Mouse (Mus musculus) heart, postnatal 25 days (tissue): Measurements from ENCODE around the gene Sumo1. TPM values are rescaled to one million over a fixed set of nuclear protein-coding genes. Genes with fewer than 3 reads are reported as not detected.

Source experiments
- DNase-seq: peaks from one replicate; pipeline ENCODE4 v3.0.0; 2022; ENCODE audit warnings: low spot score
- intact Hi-C: fragments of 180-260 bp; cut with DNase I; formaldehyde crosslinking; loops from one replicate; pipeline ENCODE4 v1.15.1; 2025
- total RNA-seq, 2 experiments: library from RNA; stranded (reverse); gene quantifications; 2 replicates each; pipeline ENCODE4 v1.2.3; 2021

Gene Sumo1
- total RNA-seq, 2 experiments from 2014 or later: 58.5 to 59.6 TPM

DNA sequence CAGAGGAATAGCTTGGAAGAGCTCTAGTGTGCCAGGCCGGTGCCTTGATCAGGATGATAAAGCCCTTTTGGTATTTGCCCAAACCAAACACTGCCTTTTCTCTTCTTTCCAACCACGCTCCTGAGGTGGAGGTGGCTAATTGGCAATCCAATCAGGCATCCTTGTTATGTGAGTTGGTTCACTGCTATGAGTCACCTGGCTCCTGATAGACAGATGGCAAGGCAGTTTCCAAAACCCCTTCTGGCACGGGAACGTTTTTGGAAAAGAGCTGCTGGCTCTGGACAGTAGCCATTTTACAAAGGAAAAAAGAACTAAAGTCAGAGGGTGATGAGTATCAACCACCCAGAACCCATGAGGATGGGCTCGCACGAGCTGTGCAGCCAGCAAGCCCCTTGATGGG lies 103.7 kb downstream of the Sumo1 start:
- DNase-seq: no peak
- intact Hi-C loops: no loop called here

DNA sequence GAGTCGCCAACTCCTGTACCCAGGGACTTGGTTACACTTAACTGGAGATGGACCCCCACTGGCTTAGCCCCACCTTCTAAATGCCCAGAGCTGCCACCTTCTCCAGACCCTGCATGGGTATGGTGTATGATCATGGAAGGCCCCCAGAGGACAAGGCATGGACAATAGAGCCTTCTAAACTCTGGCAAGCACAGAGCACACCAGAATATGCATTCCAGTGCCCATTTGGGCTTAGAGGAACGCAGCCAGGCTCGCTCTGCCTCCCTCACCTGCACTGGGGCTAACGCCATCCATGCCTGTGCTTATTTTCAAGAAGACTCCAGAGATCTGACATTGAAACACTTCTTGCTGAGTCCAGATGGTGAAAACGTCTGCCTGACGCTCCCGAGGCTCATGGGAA lies 104.4 kb downstream of the Sumo1 start:
- intact Hi-C loops: no loop called here
- no peak for DNase-seq

DNA sequence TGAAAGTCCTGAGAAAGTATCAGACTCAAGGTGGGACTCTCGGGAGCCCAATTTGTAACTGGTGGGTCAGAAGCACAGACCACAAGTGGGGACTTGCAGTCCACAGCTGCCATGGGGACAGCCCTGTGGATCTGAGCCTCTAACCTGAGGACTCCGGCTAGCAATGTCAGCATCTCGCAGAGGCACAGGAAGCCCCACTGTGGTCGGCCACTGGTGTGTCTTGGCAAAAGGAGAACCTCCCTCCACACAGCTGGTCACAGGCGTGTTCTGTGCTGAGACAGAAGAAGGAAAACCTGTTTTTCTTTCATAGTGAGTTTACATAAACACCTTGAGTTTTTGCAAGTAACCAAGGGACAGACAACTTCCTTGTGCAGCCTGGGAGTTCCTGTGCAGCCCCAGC lies 104.8 kb downstream of the Sumo1 start:
- intact Hi-C loops: no loop called here
- no peak for DNase-seq

DNA sequence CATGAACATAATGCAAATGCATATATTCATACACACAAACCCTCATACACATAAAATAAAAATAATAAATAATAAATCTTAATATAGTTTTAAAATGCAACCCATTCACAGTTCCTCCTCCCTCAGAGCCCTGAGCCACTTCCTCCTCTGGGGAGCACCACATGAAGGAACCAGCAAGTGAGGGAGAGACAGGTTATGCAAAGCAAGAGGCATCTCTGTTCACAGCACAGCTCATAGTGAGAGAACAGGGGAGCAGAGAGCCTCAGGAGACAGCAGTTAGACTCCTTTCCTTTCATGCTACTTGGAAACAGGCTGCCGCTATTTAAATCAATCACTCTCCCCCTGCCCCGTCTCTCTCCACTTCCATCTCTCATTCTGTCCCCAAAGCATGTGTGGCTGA lies 107.1 kb downstream of the Sumo1 start:
- DNase-seq: no peak
- intact Hi-C loops: no loop called here

DNA sequence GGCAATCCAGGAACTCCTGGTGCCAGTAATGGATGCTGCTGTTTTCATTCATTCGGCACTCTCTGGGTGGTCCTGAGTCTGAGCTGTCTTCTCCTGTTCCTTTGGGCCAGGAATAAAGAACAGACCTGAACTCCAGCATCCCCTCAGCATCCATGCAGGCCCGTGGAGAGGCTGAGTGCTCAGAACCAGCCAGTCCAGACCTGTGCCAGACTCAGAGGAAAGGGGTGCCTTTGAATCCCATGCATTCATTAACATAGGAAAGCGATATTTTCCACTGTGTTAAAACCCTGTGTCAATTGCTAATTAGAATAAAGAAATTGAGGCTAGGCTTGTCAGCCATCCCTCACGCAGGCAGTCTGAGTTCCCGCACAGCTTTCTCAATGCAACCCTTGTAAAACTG lies 116.9 kb downstream of the Sumo1 start:
- intact Hi-C loops: no loop called here
- no peak for DNase-seq

DNA sequence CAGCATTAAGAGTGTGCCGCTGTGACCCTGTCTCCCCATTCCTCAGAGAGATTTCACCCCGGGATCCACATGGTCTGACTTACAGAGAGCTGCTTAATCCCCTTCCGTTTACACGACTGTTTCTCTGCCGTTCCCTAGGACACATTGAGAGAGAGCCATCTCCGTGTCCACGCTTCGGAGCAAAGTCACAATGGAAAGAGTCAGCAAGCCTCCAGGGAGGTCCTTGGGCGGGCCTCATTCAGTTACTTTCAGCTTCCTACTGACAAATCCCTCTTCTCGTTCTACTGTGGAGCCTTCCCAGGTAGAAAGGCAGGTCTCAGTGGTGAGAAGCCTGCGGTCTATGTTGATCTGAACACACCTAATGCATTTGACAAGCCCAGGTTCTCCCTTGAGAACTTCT lies 119.6 kb downstream of the Sumo1 start:
- peak; percentile 18 for DNase-seq
- intact Hi-C loops: no loop called here

DNA sequence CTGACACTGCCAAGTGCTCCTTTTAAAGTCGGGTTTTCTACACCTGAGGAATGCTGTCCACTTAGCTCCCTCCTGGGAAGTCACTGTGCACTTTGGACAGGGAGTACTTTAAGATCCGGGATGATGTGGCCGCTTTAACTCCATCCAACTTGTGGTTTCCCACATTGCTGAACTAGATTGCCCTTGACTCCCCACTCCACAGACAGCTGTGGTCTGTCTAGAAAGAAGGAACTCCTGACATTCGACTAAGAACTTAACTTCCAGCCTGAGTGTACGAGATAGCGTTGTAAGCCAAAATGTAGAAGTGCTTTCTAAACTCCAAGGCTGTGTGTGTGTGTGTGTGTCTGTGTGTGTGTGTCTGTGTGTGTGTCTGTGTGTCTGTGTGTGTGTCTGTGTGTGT lies 120.4 kb downstream of the Sumo1 start:
- intact Hi-C loops: no loop called here
- no peak for DNase-seq

DNA sequence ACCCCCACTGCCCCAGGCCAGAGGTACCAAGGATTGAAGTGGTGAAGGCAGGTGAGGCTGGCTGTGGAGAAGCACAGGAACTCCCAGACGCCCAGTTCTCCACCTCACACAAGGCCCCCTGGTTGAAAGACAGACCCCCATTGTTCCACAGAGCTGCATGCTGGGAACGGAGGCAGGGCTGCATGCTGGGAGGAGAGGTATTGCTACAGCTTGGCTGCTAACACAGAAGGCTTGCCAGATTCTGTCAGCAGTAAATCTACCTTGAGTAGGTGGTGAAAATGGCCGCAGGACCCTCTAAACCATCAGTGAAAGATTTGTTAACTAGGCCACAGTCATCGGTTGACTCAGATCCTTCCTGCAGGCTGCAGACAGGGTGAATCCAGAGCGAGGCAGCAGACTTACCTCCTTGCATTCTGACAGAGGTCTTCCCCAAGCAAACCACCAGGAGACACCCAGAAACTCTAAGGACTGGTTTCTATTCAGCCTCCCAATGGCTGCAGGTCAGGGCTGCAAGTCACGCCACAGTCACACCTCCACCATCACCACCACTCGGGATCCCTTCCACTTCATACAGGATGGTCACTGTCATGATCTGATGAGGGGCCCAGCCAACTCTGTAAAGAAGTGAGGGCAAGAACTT lies 121.5 kb downstream of the Sumo1 start:
- intact Hi-C loops: no loop called here
- no peak for DNase-seq

DNA sequence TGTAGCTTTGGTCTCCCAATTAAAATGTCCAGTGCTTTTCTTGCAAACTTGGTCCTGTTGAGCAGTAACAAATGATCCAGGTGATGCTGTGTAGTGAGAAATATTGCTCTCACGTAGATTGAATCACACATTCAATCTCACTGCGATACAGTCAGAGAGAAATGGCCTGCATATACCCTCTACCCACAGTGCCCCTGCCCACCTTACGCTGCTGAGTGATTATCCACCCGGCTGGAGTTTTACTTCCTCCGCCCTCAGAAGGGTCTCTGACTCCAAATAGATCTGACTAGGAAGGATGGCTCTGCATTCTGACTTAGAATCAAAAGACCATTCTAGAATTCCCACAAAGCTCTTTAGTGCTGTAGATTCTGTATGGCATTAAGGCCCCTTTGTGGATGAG lies 122.1 kb downstream of the Sumo1 start:
- intact Hi-C loops: no loop called here
- no peak for DNase-seq

DNA sequence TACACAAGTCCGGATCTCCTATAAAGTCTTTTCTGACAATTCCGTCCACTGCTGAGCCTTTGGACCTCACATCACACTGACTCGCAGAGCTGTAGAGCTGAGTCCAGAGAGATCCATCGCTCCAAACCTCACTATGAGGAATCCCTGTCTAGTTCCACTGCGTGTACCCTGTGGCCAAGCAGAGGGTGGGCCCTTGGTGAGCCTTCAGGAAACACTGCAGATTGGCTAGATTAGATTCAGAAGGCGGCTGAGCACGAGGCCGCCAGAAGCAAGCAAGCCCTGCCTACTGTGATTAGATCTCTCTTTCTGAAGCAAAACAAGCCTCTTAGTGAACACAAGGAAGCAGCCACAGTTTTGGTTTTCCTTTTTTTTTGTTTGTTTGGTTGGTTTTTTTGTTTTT lies 126.7 kb downstream of the Sumo1 start:
- DNase-seq: no peak
- intact Hi-C loops: no loop called here

DNA sequence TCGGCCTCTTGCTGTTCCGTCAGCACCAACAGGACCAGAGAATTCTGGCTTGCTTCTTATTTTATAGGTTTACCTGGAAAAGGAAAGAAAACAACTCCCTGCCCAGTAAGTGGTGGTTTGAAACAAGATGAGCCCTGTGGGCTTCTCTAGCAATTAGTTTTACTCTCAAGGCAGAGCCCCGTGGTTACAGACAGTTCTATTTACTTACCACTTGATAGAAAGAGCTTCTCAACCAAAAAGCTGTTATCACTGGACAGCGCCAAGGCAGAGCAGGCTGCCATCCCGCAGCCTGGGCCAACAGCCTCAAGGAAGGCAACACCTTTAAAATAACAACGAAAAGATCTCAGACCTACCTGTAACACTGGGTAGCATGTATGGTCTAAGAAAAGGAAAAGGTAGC lies 128.4 kb downstream of the Sumo1 start:
- no peak for DNase-seq

DNA sequence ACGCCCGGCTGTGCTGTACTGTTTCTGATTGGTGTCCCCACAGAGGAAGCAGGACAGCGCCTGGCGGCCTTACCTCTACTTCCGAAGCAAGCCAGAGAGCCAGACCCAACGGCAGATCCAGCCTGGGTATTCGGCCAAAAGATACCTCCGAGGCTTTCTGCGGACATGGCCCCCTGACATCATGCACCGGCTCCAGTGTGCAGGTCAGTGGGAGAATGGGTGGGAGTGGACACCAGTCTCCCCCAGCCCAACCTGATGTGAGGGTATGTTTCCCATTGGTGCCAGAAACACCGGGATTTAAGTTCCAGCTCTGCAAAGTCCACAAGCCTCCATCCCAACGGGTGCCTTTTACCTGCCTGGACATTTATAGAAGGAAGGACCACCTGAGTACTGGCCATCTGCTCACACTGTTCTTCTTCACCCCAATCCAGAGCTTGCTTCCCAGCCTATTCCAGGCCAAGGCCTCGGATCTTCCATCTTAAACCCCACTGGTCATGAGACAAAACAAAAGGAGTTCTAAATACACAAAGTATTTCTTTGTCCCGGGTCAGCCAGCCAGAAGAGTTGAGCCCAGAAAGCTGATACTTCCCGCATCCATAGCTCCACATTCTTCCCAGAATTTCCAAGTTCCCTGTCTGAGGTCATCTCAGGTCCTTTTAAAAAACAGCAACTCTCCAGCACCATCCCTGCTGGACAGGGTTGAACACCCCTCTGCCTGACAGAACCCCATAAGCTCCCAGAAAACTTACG lies 129.2 kb downstream of the Sumo1 start:
- DNase-seq: no peak
- intact Hi-C loops: no loop called here

More for the DNA sequence above, 128.4 kb downstream of the Sumo1 start:
- intact Hi-C loops: no loop called here

DNA sequence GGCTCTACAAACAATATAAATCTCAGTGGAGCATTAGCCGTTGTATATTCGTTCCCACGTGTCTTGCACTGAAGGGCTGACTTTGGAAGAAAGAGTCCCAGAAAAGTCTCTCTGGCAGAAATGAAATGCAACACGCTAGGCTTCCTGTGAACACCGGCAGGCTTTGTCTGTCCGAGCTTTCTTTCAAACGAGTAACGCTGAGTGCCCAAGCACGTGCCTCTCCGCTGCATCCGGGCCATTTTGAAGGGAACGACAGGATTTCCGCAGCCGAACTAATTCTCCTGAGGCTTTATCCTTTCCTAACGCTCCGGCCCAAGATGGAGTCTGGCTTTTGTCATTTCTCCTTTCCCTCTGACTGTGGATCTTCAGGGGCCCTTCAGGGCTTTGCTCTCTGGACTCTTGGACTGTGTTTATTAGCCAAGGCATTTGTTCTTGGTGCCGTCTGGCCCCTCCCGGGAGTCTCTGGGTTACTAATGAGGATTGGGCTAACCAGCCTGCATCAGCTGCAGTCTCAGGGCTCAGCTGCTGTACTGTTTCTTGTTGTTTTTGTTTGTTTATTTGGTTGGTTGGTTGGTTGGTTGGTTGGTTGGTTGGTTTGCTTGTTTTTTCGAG lies 130.0 kb downstream of the Sumo1 start:
- DNase-seq: no peak
- intact Hi-C loops: no loop called here

DNA sequence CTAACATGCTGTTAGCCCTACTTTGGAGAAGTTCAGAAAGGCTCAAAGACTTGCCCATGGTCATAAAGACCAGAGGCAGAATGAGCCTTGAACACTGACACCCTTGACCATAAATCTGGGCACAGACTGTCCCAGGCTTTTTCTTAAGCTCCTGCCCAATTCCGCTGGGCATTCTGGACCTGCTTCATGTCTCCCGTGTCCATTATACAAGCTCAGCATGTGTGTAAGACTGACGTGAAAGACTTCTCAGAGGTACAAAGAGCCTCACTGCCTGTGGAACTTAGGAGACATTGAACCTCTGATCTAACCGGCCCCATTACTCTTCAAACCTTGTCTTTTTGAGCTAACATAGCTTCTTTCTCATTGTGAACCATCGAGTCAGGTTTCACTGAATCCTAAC lies 132.3 kb downstream of the Sumo1 start:
- no peak for DNase-seq
- intact Hi-C loops: no loop called here

Other genes starting within 250 kb of the Sumo1 start
- 1 to 10 TPM; 5.6 to 6.9 TPM for gene Fzd7, start 188.4 kb downstream of the Sumo1 start, total RNA-seq
- gene Gm973, start 154.6 kb downstream of the Sumo1 start, total RNA-seq: under 1 TPM in 1 of 2 experiments, not detected in 1; 0.61 TPM
- gene Nop58, start 14.1 kb upstream of the Sumo1 start, total RNA-seq: 10 to 100 TPM; 26.9 to 29.6 TPM
- gene Bmpr2, start 92.6 kb upstream of the Sumo1 start, total RNA-seq: 10 to 100 TPM; 39.2 to 46.7 TPM
- 10 to 100 TPM; 11.2 to 17.4 TPM for gene Fam117b, start 242.2 kb upstream of the Sumo1 start, total RNA-seq